Mouse (Mus musculus) heart, embryonic 15.5 days (tissue): ENCODE measurements around the gene 6030468B19Rik. TPM values are rescaled to one million over a fixed set of nuclear protein-coding genes. Genes with fewer than 3 reads are reported as not detected.

Experiments
- ATAC-seq: fragments of 200-750 bp; cut with Nextera tagmentation; replicated peaks from 2 replicates; pipeline ENCODE4 v1.8.0; 2017; ENCODE audit warnings: low read depth, moderate TSS enrichment; ENCODE audit not compliant: insufficient number of reproducible peaks, insufficient read depth, low FRiP score
- H3K27ac ChIP-seq: fragments of 300-500 bp; sonication (generic); 2 replicates; pipeline ENCODE4 v1.5.1; 2015; ENCODE audit warnings: mild to moderate bottlenecking, inconsistent platforms
- H3K27me3 ChIP-seq: fragments of 300-500 bp; sonication (generic); 2 replicates; pipeline ENCODE4 v1.6.1; 2015; ENCODE audit warnings: inconsistent platforms
- H3K36me3 ChIP-seq: fragments of 300-500 bp; sonication (generic); 2 replicates; pipeline ENCODE4 v1.6.1; 2015; ENCODE audit warnings: mild to moderate bottlenecking, inconsistent platforms
- H3K4me1 ChIP-seq: fragments of 300-500 bp; sonication (generic); replicated peaks from 2 replicates; pipeline ENCODE4 v1.6.1; 2015; ENCODE audit warnings: inconsistent platforms
- H3K4me2 ChIP-seq: fragments of 300-500 bp; sonication (generic); 2 replicates; pipeline ENCODE4 v1.6.1; 2015; ENCODE audit warnings: inconsistent platforms, mild to moderate bottlenecking, moderate library complexity
- H3K4me3 ChIP-seq: fragments of 300-500 bp; sonication (generic); 2 replicates; pipeline ENCODE4 v1.5.1; 2015; ENCODE audit warnings: mild to moderate bottlenecking, inconsistent platforms
- H3K9ac ChIP-seq: fragments of 300-500 bp; sonication (generic); 2 replicates; pipeline ENCODE4 v1.6.1; 2015; ENCODE audit warnings: mild to moderate bottlenecking, inconsistent platforms
- H3K9me3 ChIP-seq: fragments of 300-500 bp; sonication (generic); replicated peaks from 2 replicates; pipeline ENCODE4 v1.6.1; 2016; ENCODE audit warnings: inconsistent platforms
- WGBS: fragments of 180-500 bp; shearing (Covaris S2); methylation state at CpG from one replicate; pipeline ENCODE4 v1.1.7; 2015; ENCODE audit warnings: mixed read lengths; 5-methylcytosine and 5-hydroxymethylcytosine counted together
- polyA plus RNA-seq: library from polyadenylated mRNA; unstranded; fragments of >200 nt; fragmentation: Nextera tagmentation; extraction: Ambion mirVana; gene quantifications from 2 replicates; pipeline ENCODE4 v1.2.1, GENCODE M21; 2015

The 6030468B19Rik gene
- polyA plus RNA-seq, 1 experiment from 2014 or later, result 0.34 TPM

GRCm38 (mm10) chr11:117822728-117823241 is 25.3 kb downstream of the 6030468B19Rik start:
- Histone ChIP-seq H3K4me2 (peak overlapping the region; percentile 33), H3K27me3 (no peaks in the 10 kb centered on the region), H3K9ac (no peak overlapping the region), H3K9me3 (no peaks in the 10 kb centered on the region), H3K4me1 (peaks cover 84% of the 10 kb centered on the region), H3K4me3 (no peak overlapping the region), H3K36me3 (peaks cover 33% of the 10 kb centered on the region), H3K27ac (peak overlapping the region; percentile 95)
- ATAC-seq, result no peak
- WGBS, result 29% methylated on average over 7 of the region's 7 CpGs

- peak overlapping the region; percentile 95 for H3K27ac ChIP-seq
- H3K9ac ChIP-seq, result no peak overlapping the region
- 85% methylated on average over 6 of the region's 6 CpGs for WGBS
- peaks cover 26% of the 10 kb centered on the region for H3K36me3 ChIP-seq
- H3K27me3 ChIP-seq, result no peaks in the 10 kb centered on the region
- no peak overlapping the region; the same call in 1 of the 2 replicates for H3K4me3 ChIP-seq
- H3K4me1 ChIP-seq, result peaks cover 84% of the 10 kb centered on the region
- H3K9me3 ChIP-seq, result no peaks in the 10 kb centered on the region
- no peak for ATAC-seq
- peak overlapping the region; percentile 92 for H3K4me2 ChIP-seq
Measured at GRCm38 (mm10) chr11:117823411-117823810, 26.0 kb downstream of the 6030468B19Rik start.

GRCm38 (mm10) chr11:117824060-117824969 is 26.9 kb downstream of the 6030468B19Rik start:
- H3K4me2 ChIP-seq, result peak overlapping the region; percentile 92
- ATAC-seq, result peak; percentile 67
- H3K9me3 ChIP-seq, result no peaks in the 10 kb centered on the region
- H3K9ac ChIP-seq, result peak overlapping the region; percentile 73
- WGBS, result 8% methylated on average over 23 of the region's 23 CpGs
- peaks cover 26% of the 10 kb centered on the region for H3K36me3 ChIP-seq
- no peaks in the 10 kb centered on the region for H3K27me3 ChIP-seq
- H3K27ac ChIP-seq, result peak overlapping the region; percentile 95
- H3K4me1 ChIP-seq, result peaks cover 87% of the 10 kb centered on the region
- peak overlapping the region; percentile 65 for H3K4me3 ChIP-seq

- Histone ChIP-seq H3K4me2 (peak within 1 kb of the TSS; percentile 92), H3K27ac (peak within 1 kb of the TSS; percentile 95), H3K27me3 (no peaks in the 10 kb centered on the region), H3K9me3 (no peaks in the 10 kb centered on the region), H3K4me1 (peaks cover 87% of the 10 kb centered on the region), H3K9ac (peak within 1 kb of the TSS; percentile 73), H3K4me3 (peak within 1 kb of the TSS; percentile 65), H3K36me3 (peaks cover 21% of the 10 kb centered on the region)
- whole genome bisulfite sequencing, result under 1% methylated on average over 34 of the region's 34 CpGs
- peak; percentile 19; the same call in 1 of the 2 replicates for ATAC-seq
Measured at GRCm38 (mm10) chr11:117825333-117826101, 28.1 kb downstream of the 6030468B19Rik start, which contains the start of the genes Afmid and Tk1. Afmid (plus strand) TSS chr11:117825924. Tk1 (minus strand) TSS chr11:117826092.

- peaks cover 93% of the 10 kb centered on the region for H3K4me1 ChIP-seq
- H3K9ac ChIP-seq, result peak overlapping the region; percentile 73
- no peaks in the 10 kb centered on the region for H3K27me3 ChIP-seq
- H3K4me3 ChIP-seq, result peak overlapping the region; percentile 65
- H3K36me3 ChIP-seq, result peaks cover 15% of the 10 kb centered on the region; the same call in 1 of the 2 replicates
- peak overlapping the region; percentile 95 for H3K27ac ChIP-seq
- H3K4me2 ChIP-seq, result peak overlapping the region; percentile 92
- no peak for ATAC-seq
- H3K9me3 ChIP-seq, result no peaks in the 10 kb centered on the region
- WGBS, result 11% methylated on average over 5 of the region's 5 CpGs
Measured at GRCm38 (mm10) chr11:117826164-117826563, 28.7 kb downstream of the 6030468B19Rik start.

- Histone ChIP-seq H3K27me3 (no peaks in the 10 kb centered on the region), H3K4me1 (peaks cover 89% of the 10 kb centered on the region), H3K9me3 (no peaks in the 10 kb centered on the region), H3K4me2 (peak overlapping the region; percentile 92), H3K4me3 (no peak overlapping the region), H3K9ac (no peak overlapping the region), H3K36me3 (peaks cover 8% of the 10 kb centered on the region; the same call in 1 of the 2 replicates), H3K27ac (peak overlapping the region; percentile 95)
- ATAC-seq, result no peak
- WGBS, result 64% methylated on average over 8 of the region's 8 CpGs
Measured at GRCm38 (mm10) chr11:117826916-117827315, 29.5 kb downstream of the 6030468B19Rik start.

- H3K27me3 ChIP-seq, result no peaks in the 10 kb centered on the region
- peak overlapping the region; percentile 95 for H3K27ac ChIP-seq
- ATAC-seq, result no peak
- WGBS, result 49% methylated on average over 3 of the region's 3 CpGs
- no peaks in the 10 kb centered on the region for H3K9me3 ChIP-seq
- peak overlapping the region; percentile 92 for H3K4me2 ChIP-seq
- H3K4me1 ChIP-seq, result peaks cover 89% of the 10 kb centered on the region
- peak overlapping the region; percentile 18; the same call in 1 of the 2 replicates for H3K4me3 ChIP-seq
- peak overlapping the region; percentile 41 for H3K9ac ChIP-seq
- peaks cover 3% of the 10 kb centered on the region; the same call in 1 of the 2 replicates for H3K36me3 ChIP-seq
Measured at GRCm38 (mm10) chr11:117827386-117827785, 29.9 kb downstream of the 6030468B19Rik start.

- peaks cover 83% of the 10 kb centered on the region for H3K4me1 ChIP-seq
- no peaks in the 10 kb centered on the region for H3K36me3 ChIP-seq
- H3K4me2 ChIP-seq, result peak overlapping the region; percentile 92
- ATAC-seq, result peak; percentile 27; the same call in 1 of the 2 replicates
- H3K9me3 ChIP-seq, result no peaks in the 10 kb centered on the region
- no peaks in the 10 kb centered on the region for H3K27me3 ChIP-seq
- 43% methylated on average over 18 of the region's 18 CpGs for WGBS
- H3K4me3 ChIP-seq, result peak overlapping the region; percentile 18
- H3K27ac ChIP-seq, result peak overlapping the region; percentile 95
- H3K9ac ChIP-seq, result peak overlapping the region; percentile 41
Measured at GRCm38 (mm10) chr11:117828149-117828887, 30.9 kb downstream of the 6030468B19Rik start.

GRCm38 (mm10) chr11:117828888-117829604 is 31.6 kb downstream of the 6030468B19Rik start:
- ATAC-seq, result 0 out of 2 replicates have a peak, but pooled peaks have one; percentile 30
- peak overlapping the region; percentile 92 for H3K4me2 ChIP-seq
- no peaks in the 10 kb centered on the region for H3K9me3 ChIP-seq
- H3K27ac ChIP-seq, result peak overlapping the region; percentile 95
- H3K4me3 ChIP-seq, result no peak overlapping the region
- peaks cover 76% of the 10 kb centered on the region for H3K4me1 ChIP-seq
- H3K36me3 ChIP-seq, result no peaks in the 10 kb centered on the region
- H3K9ac ChIP-seq, result peak overlapping the region; percentile 12
- H3K27me3 ChIP-seq, result no peaks in the 10 kb centered on the region
- 26% methylated on average over 9 of the region's 9 CpGs for WGBS
